Mouse (Mus musculus) heart, embryonic 14.5 days (tissue): ENCODE measurements around the gene Cxcl16. TPM values are rescaled to one million over a fixed set of nuclear protein-coding genes. Genes with fewer than 3 reads are reported as not detected.

Source experiments
- ATAC-seq: fragments of 200-750 bp; cut with Nextera tagmentation; 2 replicates; pipeline ENCODE4 v1.8.0; 2017; ENCODE audit warnings: low read depth, moderate TSS enrichment; ENCODE audit not compliant: insufficient number of reproducible peaks, insufficient read depth, low FRiP score
- H3K27ac ChIP-seq, 2 experiments: fragments of 200-500 bp in 1 of 2; fragments of 300-500 bp in 1 of 2; sonication (generic) in 1 of 2; replicated peaks in 1 of 2; 2 replicates each; pipeline ENCODE4 v1.5.1; 2012 to 2014; ENCODE audit warnings: low read depth in 2 of 2, low read length in 2 of 2, control low read depth in 1 of 2, mild to moderate bottlenecking in 1 of 2, mixed read lengths in 1 of 2; ENCODE audit not compliant: control insufficient read depth in 1 of 2, insufficient read depth in 1 of 2
- H3K27me3 ChIP-seq: fragments of 300-500 bp; sonication (generic); 2 replicates; pipeline ENCODE4 v1.6.1; 2014; ENCODE audit warnings: mild to moderate bottlenecking, low read length, control low read depth; ENCODE audit not compliant: control insufficient read depth, insufficient read depth
- H3K36me3 ChIP-seq: fragments of 300-500 bp; sonication (generic); 2 replicates; pipeline ENCODE4 v1.6.1; 2014; ENCODE audit warnings: mild to moderate bottlenecking, control low read depth, low read length, mixed read lengths; ENCODE audit not compliant: control insufficient read depth, insufficient read depth
- H3K4me1 ChIP-seq, 2 experiments: fragments of 200-500 bp in 1 of 2; fragments of 300-500 bp in 1 of 2; sonication (generic) in 1 of 2; 2 replicates each; pipeline ENCODE4 v1.6.1; 2012 to 2014; ENCODE audit warnings: low read length in 2 of 2, control low read depth in 1 of 2, mixed read lengths in 1 of 2; ENCODE audit not compliant: control insufficient read depth in 2 of 2, insufficient read depth in 2 of 2
- H3K4me2 ChIP-seq: fragments of 300-500 bp; sonication (generic); 2 replicates; pipeline ENCODE4 v1.6.1; 2014; ENCODE audit warnings: mild to moderate bottlenecking, low read length
- H3K4me3 ChIP-seq, 2 experiments: fragments of 200-500 bp in 1 of 2; fragments of 300-500 bp in 1 of 2; sonication (generic) in 1 of 2; 2 replicates each; pipeline ENCODE4 v1.5.1; 2012 to 2014; ENCODE audit warnings: low read length in 2 of 2, mild to moderate bottlenecking in 2 of 2, control low read depth in 1 of 2, low read depth in 1 of 2, moderate library complexity in 1 of 2; ENCODE audit not compliant: control insufficient read depth in 1 of 2, insufficient read depth in 1 of 2
- H3K9ac ChIP-seq: fragments of 300-500 bp; sonication (generic); 2 replicates; pipeline ENCODE4 v1.6.1; 2014; ENCODE audit warnings: mild to moderate bottlenecking, low read length
- H3K9me3 ChIP-seq: fragments of 300-500 bp; sonication (generic); 2 replicates; pipeline ENCODE4 v1.6.1; 2016; ENCODE audit warnings: low read length, control low read depth; ENCODE audit not compliant: control insufficient read depth
- WGBS: fragments of 180-500 bp; shearing (Covaris S2); extraction: QIAGEN DNeasy Blood & Tissue Kit; methylation state at CpG from one replicate; pipeline ENCODE4 v1.1.7; 2014; 5-methylcytosine and 5-hydroxymethylcytosine counted together
- polyA plus RNA-seq: library from polyadenylated mRNA; unstranded; fragments of >200 nt; fragmentation: Nextera tagmentation; extraction: Ambion mirVana; gene quantifications from 2 replicates; pipeline ENCODE4 v1.2.1, GENCODE M21; 2014

Gene Cxcl16
- polyA plus RNA-seq, 1 experiment from 2014 or later: 9.4 TPM

- WGBS: 82% methylated on average over 7 of the region's 7 CpGs
- Histone ChIP-seq H3K9ac (no peak overlapping the region), H3K27ac (no peak overlapping the region), H3K27me3 (no peaks in the 10 kb centered on the region), H3K4me1 (no peaks in the 10 kb centered on the region), H3K9me3 (no peaks in the 10 kb centered on the region), H3K4me3 (no peak overlapping the region), H3K4me2 (no peak overlapping the region), H3K36me3 (peaks cover 53% of the 10 kb centered on the region)
- ATAC-seq: no peak
Observed at GRCm38 (mm10) chr11:70438728-70439374, 20.9 kb downstream of the Cxcl16 start.

GRCm38 (mm10) chr11:70437426-70437825 lies 22.4 kb downstream of the Cxcl16 start:
- peaks cover 6 to 7% of the 10 kb centered on the region in 2 experiments; a peak in 2 of 4 replicates for H3K4me1 ChIP-seq
- no peak overlapping the region for H3K9ac ChIP-seq
- ATAC-seq: no peak
- H3K27me3 ChIP-seq: no peaks in the 10 kb centered on the region
- no peak overlapping the region for H3K4me2 ChIP-seq
- no peaks in the 10 kb centered on the region for H3K9me3 ChIP-seq
- WGBS: 71% methylated on average over 6 of the region's 6 CpGs
- peaks cover 53% of the 10 kb centered on the region for H3K36me3 ChIP-seq
- H3K4me3 ChIP-seq: no peak overlapping the region
- H3K27ac ChIP-seq: no peak overlapping the region

GRCm38 (mm10) chr11:70435476-70435875 lies 24.3 kb downstream of the Cxcl16 start:
- Histone ChIP-seq H3K27ac (no peak overlapping the region), H3K4me1 (peaks cover 6 to 7% of the 10 kb centered on the region in 2 experiments; a peak in 2 of 4 replicates), H3K27me3 (no peaks in the 10 kb centered on the region), H3K9ac (no peak overlapping the region), H3K9me3 (no peaks in the 10 kb centered on the region), H3K4me2 (no peak overlapping the region), H3K4me3 (no peak overlapping the region), H3K36me3 (peaks cover 47% of the 10 kb centered on the region)
- no peak for ATAC-seq
- 73% methylated on average over 5 of the region's 5 CpGs for WGBS

GRCm38 (mm10) chr11:70433951-70434350 lies 25.8 kb downstream of the Cxcl16 start:
- Histone ChIP-seq H3K9me3 (no peaks in the 10 kb centered on the region), H3K4me2 (peak overlapping the region; percentile 93), H3K36me3 (peaks cover 31% of the 10 kb centered on the region), H3K27ac (no peak overlapping the region), H3K4me3 (no peak overlapping the region), H3K4me1 (peaks cover 6 to 7% of the 10 kb centered on the region in 2 experiments; a peak in 2 of 4 replicates), H3K27me3 (no peaks in the 10 kb centered on the region), H3K9ac (no peak overlapping the region)
- ATAC-seq: no peak
- 90% methylated on average over 3 of the region's 3 CpGs for WGBS

- peak overlapping the region; percentile 93 for H3K4me2 ChIP-seq
- WGBS: 71% methylated on average over 1 of the region's 1 CpGs
- no peak for ATAC-seq
- no peak overlapping the region for H3K27ac ChIP-seq
- no peaks in the 10 kb centered on the region for H3K27me3 ChIP-seq
- peak overlapping the region in 1 of 2 experiments; percentile 69; a peak in 2 of 4 replicates for H3K4me3 ChIP-seq
- H3K9me3 ChIP-seq: no peaks in the 10 kb centered on the region
- H3K9ac ChIP-seq: no peak overlapping the region
- peaks cover 28% of the 10 kb centered on the region for H3K36me3 ChIP-seq
- H3K4me1 ChIP-seq: peaks cover 6 to 7% of the 10 kb centered on the region in 2 experiments; a peak in 2 of 4 replicates
Observed at GRCm38 (mm10) chr11:70433569-70433943, 26.2 kb downstream of the Cxcl16 start.

GRCm38 (mm10) chr11:70432895-70433568 lies 26.8 kb downstream of the Cxcl16 start:
- Histone ChIP-seq H3K4me3 (peak overlapping the region; percentile 69 to 78), H3K4me1 (peaks cover 6 to 7% of the 10 kb centered on the region in 2 experiments; a peak in 2 of 4 replicates), H3K27ac (peak overlapping the region in 1 of 2 experiments; percentile 61; a peak in 2 of 4 replicates), H3K4me2 (peak overlapping the region; percentile 93), H3K9me3 (no peaks in the 10 kb centered on the region), H3K9ac (peak overlapping the region; percentile 85), H3K27me3 (no peaks in the 10 kb centered on the region), H3K36me3 (peaks cover 22% of the 10 kb centered on the region)
- ATAC-seq: peak; percentile 4; the same call in 1 of the 2 replicates
- WGBS: 7% methylated on average over 15 of the region's 15 CpGs

- H3K36me3 ChIP-seq: peaks cover 15% of the 10 kb centered on the region
- H3K27ac ChIP-seq: peak within 1 kb of the TSS; percentile 61 to 67
- H3K4me1 ChIP-seq: peaks cover 6 to 7% of the 10 kb centered on the region in 2 experiments; a peak in 2 of 4 replicates
- under 1% methylated on average over 61 of the region's 75 CpGs for WGBS
- peak within 1 kb of the TSS; percentile 93 for H3K4me2 ChIP-seq
- no peaks in the 10 kb centered on the region for H3K9me3 ChIP-seq
- H3K27me3 ChIP-seq: no peaks in the 10 kb centered on the region
- peak within 1 kb of the TSS; percentile 85 for H3K9ac ChIP-seq
- peak within 1 kb of the TSS; percentile 69 to 78 for H3K4me3 ChIP-seq
- peak; percentile 94 for ATAC-seq
Observed at GRCm38 (mm10) chr11:70432048-70432894, 27.5 kb downstream of the Cxcl16 start, which contains the start of gene Arrb2. Arrb2 (plus strand) TSS chr11:70432635.
